Mouse (Mus musculus) frontal cortex, postnatal 25 days (tissue): Measurements from ENCODE around the gene Ccl22.
A peak's percentile ranks its signal among the peaks of the same experiment; 100 is the strongest.

ENCODE experiments used
- DNase-seq, 2 experiments: peaks; one replicate each; pipeline ENCODE4 v3.0.0; 2022; ENCODE audit warnings: low spot score in 2 of 2

The Ccl22 gene

GRCm38 (mm10) chr8:94734735-94735350 lies 10.5 kb upstream of the Ccl22 start:
- DNase-seq = no peak

DNA sequence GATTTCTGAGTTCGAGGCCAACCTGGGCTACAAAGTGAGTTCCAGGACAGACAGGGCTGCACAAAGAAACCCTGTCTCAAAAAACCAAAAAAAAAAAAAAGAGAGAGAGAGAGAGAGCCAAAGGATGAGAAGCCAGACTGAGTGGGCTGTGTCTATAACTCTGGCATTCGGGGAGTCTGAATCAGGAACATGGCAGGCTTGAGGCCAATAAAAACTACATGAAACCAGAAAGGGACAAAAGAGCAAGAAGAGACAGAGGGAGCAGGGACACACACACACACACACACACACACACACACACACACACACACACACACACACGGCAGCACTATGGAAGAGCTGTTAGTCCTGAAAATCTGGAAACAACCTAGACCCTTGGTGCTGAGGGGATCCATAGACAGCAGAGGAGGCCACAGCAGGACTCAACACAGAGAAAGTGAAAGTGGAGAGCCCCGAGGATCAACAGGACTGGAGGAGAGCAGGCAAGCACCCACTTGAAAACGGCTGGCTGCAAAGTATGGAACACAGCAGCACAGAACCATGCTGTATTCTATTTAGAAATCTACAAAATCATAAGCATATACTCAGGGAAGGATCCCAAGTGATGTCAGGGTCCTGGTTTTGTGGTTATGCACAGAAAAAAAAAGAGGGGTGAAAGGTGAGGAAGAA lies 9.8 kb upstream of the Ccl22 start:
- DNase-seq = no peak

DNA sequence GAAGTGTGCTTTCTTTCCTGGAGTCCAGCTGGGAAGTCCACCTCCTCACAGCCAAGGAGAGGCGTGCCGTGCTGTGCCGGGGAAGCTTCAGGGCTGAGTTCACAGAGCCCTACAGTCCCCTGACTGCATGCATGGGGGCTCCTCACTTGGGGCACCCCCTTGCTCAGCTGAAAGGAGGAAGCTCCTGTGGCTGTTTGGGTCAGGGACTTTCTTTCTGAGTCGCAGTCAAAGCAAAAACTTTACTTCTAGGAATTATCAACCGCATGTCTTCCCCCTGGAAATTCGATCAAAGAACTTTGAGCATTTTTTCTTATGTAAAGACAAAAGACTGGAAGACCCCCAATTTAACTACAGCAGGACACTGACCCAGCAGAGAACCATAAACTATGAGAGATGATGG lies 5.6 kb upstream of the Ccl22 start:
- no peak for DNase-seq

- DNase-seq = no peak
Observed at GRCm38 (mm10) chr8:94740591-94740990, 4.8 kb upstream of the Ccl22 start.

- DNase-seq = no peak
Observed at GRCm38 (mm10) chr8:94741726-94742125, 3.7 kb upstream of the Ccl22 start.

DNA sequence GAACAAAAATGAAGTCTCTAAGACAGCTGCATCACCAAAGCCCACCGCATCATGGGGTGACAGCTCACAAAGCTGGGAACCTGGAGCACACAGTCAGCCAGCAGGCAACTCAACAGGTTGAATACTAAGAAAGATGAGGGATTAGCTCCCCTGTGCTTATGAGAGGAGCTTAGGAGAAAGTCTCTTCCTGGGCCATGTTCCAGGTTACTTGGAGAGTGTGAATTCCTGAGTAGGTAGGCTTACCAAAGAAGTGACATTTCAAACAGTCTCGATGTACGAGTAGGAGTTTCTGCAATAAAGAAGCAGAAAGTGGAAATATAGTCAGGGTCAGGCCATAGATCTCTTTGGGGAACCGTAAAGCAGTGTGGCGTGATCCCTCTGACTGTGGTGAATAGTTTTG lies 906 bp upstream of the Ccl22 start:
- DNase-seq = no peak

DNA sequence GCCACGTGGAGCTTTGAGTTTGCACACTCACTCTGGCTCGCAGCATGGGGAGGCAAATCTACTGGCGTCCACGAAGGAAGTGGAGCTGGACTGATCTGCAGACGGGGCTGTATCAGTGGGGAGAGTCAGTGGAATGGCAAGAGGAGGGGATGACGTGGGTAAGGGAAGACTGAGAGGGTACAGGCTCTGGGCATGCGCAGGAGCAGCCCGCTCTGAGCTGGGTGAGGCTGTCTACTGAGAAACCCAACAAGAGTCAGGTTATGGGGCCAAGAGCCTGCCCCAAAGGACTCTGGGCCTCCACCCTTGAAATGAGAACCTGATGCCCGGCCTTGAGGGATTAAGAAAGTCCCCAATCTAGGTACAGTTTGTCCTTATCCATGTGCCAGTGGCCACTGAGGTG lies 418 bp upstream of the Ccl22 start:
- DNase-seq = no peak

DNA sequence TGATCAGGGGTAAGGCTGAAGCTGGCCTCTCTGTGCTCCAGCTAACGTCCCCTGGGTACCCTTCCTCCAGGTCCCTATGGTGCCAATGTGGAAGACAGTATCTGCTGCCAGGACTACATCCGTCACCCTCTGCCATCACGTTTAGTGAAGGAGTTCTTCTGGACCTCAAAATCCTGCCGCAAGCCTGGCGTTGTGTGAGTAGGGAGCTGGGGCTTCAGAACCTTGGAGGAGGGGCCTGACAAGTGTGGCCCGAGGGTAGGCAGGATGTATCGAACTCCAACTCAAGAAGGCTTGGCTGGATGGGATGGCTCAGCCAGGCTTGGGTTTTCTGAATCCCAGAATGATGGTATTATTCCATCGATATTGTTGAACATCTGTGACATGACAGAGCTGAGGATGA lies 1.4 kb downstream of the Ccl22 start:
- DNase-seq = no peak

DNA sequence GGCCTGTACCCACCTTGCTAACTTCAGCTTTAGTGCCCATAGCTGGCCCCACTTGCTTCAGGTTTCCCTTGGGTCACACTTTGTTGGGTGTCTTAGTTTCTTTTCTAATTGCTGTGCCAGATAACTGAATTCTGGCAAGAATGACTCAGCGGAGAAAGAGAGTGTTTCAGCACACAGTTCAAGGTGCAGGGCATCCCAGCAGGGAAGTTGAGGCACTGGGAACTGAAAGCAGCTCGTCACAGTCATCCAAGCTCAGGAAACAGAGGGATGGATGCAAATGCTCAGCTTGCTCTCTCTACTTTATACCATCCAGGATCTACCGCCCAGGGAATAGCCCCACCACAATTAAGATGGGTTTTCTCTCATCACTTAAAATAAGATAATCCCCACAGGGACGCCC lies 3.0 kb downstream of the Ccl22 start:
- DNase-seq = no peak

- DNase-seq = no peak
Observed at GRCm38 (mm10) chr8:94749942-94750341, 4.6 kb downstream of the Ccl22 start.

DNA sequence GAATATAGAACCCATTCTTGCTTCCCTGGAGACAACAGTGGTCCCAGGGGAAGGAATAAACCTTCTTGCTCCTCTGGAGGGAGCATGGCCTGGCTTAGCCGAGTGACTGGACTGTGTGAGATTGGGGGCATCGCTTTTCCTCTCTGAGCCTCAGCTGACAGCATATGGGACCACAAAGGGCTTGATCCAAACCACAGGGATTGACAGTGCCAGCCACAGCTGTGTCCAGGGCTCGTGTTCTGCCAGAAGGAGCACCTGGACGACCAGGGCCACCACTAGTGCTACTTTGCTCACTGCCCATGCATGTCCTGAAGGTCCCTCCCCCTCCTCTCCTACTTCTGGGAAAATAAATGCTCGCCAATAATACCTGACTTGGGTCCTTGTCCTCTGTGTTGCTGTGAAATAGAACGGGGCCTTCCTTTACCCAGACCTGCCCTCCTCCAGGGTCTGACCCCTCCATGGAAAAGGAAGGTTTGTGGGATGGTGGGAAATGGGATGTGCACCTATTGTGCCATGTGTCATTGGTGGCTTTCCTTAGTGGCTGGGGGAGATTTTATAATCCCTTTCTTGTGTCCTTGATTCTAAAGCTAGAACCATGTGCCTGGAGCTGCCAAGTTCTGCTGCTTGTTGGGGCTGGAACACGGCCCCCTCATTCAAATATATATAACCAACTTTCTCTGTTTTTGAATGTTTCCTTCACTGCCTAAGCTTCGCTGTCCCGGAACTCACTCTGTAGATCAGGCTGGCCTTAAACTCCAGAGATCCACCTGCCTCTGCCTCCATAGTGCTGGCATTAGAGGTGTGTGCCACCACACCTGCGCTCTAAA lies 5.8 kb downstream of the Ccl22 start:
- no peak for DNase-seq

DNA sequence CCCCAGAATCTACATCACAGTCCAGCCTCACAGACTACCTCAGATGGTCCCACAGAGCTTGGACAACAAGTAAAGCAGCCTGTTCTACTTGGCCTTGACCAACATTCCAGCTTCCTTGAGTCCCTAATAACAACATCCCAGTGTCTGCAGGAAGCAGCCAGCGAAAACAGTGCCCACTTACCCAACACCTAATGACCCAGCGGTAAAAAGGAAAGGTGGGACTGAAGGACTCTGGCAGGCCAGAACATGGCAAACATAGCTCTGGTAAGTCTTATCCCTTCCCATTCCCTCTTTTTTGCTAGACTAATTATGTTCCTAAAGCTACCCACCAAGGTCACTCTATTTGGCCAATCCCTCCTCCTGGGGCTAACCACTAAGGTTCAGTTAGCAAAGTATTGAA lies 8.6 kb downstream of the Ccl22 start:
- no peak for DNase-seq

DNA sequence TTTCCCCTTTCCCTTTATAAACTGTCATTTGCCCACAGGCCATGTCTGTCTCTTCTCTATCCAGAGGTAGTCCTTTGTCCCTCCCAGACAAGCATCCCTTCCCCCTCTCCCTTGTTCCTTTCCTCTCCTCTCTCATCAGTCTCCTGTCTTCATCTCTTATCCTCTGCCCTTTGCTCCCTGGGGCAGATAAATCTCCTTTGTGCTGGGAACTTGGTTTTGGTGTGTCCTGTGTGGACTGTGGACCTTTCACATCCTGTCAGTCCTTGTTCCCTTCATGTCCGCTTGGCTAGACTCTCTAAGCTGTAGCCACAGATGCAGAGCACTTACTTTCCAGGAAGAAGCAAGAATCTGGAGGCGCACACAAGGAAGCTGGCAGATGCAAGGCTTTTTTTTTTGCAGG lies 9.1 kb downstream of the Ccl22 start:
- DNase-seq = no peak

DNA sequence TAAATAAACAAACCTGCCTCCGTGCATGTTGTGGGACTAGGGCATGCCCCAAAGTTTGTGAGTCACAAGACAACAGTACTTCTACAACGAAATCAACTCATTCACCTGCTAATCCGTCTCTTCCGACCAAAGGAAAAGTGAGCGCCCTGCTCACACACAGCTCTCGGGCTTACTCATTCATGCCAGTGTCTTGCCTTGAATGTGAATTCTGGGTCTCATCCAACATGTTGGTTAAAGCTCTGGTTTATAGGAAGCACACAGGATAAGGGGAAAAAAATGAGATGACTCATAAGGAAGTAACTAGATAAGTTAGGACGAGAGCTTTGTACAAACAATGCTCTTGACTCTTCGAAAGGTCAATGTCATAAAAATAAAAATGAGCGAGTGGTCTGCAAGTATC lies 21.6 kb downstream of the Ccl22 start:
- DNase-seq = no peak

DNA sequence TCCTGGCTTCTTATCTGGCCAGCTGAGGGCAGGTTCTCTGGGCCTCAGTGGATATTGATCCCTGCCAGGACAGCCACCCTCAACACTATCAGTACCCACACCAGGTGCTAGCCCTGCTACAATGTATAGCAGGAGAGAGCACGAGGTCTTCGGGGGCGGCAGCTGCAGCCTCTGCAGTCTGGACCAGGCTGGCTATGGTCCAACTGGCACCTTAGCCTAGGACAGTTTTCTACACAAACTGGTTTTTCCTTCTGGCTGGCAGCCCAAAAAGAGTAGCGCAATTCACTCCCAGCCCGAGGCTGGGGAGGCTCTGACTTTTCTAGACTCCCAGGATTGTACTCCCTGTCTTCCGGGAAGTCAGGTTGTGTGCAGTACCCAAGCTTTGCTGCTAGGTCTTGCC lies 25.6 kb downstream of the Ccl22 start:
- DNase-seq = no peak

DNA sequence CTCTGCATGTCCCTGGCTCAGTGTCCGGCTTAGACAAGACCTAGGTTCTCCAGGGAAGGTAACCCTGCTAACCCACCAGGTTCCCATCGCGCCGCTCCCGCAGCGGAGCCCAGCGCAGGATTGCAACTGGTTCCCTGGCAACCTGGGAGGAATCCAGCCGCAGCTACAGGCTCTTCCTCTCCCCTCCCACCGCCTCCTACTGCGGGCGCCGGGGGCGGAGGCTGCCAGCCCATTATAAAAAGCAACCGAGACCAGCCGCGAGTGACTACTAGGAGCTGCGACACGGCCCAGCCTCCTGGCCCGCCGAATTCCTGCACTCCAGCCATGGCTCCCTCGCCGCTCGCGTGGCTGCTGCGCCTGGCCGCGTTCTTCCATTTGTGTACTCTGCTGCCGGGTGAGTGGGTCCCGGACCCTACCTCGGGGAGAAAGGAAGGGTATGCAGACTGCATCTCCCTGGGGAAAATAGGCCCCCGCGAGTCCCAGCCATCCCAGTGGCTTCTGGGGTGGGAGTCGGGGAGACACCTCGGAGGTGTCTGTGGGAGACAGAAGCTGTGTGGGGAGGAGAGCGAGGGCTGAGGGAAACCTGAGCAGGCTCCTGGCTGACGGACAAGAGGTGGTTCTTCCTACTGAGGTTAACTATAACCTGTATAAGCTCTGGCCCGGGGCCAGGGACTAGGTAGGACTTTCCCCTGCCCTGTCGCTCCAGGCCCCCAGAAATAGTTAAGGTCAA lies 26.7 kb downstream of the Ccl22 start, which contains the start of gene Cx3cl1:
TSS of gene Cx3cl1 (plus strand) at position 69 of the 730 bp plus-strand sequence.
- peak; percentile 83 to 85 for DNase-seq

- no peak for DNase-seq
Observed at GRCm38 (mm10) chr8:94773048-94773447, 27.7 kb downstream of the Ccl22 start.

- no peak for DNase-seq
Observed at GRCm38 (mm10) chr8:94773700-94774171, 28.3 kb downstream of the Ccl22 start.

- no peak for DNase-seq
Observed at GRCm38 (mm10) chr8:94774601-94775000, 29.2 kb downstream of the Ccl22 start.

DNA sequence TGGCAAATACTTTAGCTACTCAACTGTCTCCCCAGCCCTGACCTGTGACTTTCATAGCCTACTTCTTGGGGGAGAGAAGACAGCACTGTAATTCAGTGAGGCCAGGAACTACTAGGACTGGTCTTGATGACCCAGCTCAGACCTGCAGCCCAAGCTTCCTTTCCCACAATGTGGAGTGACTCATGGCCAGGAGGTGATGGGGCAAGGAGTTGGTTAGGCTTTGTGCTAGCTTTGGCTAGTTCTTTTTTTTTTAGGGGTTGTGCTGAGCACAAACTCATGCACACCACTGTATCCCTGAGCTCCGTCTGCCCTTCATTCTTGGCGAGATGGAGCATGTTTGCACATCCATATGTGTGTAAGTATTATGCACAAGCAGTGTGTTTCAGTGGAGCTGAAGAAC lies 31.0 kb downstream of the Ccl22 start:
- no peak for DNase-seq

GRCm38 (mm10) chr8:94778036-94778435 lies 32.6 kb downstream of the Ccl22 start:
- DNase-seq = no peak

GRCm38 (mm10) chr8:94778473-94778872 lies 33.1 kb downstream of the Ccl22 start:
- no peak for DNase-seq
